Mouse (Mus musculus): Measurements from ENCODE around the gene Mgst3. TPM values are rescaled to one million over a fixed set of nuclear protein-coding genes. Genes with fewer than 3 reads are reported as not detected.

The Mgst3 gene
- polyA plus RNA-seq, 1 experiment, result 283 TPM

Other genes starting within 250 kb of the Mgst3 start
- gene Uck2, start 108.5 kb downstream of the Mgst3 start, polyA plus RNA-seq (2012; rRNA removed), result 17.5 and 18.4 TPM in 2 replicates
- gene Tmco1, start 85.5 kb downstream of the Mgst3 start, polyA plus RNA-seq (2012; rRNA removed), result 64.0 and 68.9 TPM in 2 replicates
- 37.4 and 42.1 TPM in 2 replicates for gene Aldh9a1, start 43.9 kb downstream of the Mgst3 start, polyA plus RNA-seq (2012; rRNA removed)
- not detected in 2 replicates for gene Lrrc52, start 72.9 kb upstream of the Mgst3 start, polyA plus RNA-seq (2012; rRNA removed)
- gene Rxrg, start 204.5 kb upstream of the Mgst3 start, polyA plus RNA-seq (2012; rRNA removed), result 11.7 and 12.6 TPM in 2 replicates

All from frontal cortex, adult 2 months (tissue).